ENCODE assay signal across 8 mouse cellular contexts in the genomic region with DNA sequence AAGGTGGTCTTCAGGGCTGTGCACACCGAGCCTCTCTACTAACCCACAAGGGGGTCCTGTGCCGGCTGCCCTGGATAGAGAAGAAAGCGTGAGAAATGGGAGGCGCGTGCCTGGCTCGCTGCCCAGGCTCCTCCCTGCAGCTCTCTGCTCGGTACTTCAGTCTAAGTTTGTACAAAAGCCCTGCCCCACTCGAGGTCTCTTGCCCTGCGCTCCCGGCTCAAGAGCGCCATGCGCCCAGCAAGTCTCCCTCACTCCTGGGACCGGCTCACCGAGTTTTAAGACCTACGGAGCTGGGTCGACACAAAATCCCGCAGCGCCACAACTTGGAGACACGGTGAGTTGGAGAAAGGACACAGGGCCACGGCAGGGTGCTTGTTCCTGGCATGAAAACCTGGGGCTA. TPM values are rescaled to one million over a fixed set of nuclear protein-coding genes. Genes with fewer than 3 reads are reported as not detected.
DNase-seq lines count a peak whose midpoint lies in the region; ATAC-seq and TF ChIP-seq lines count a peak whose summit lies in the region.

No protein-coding gene starts in this region.

- peak; percentile 67 for ATAC-seq in forebrain, embryonic 14.5 days
- 0 out of 2 replicates have a peak, but pooled peaks have one; percentile 8 for ATAC-seq in hindbrain, embryonic 15.5 days (ENCODE audit: low FRiP score, low read depth)
- no peak for ATAC-seq in liver, embryonic 11.5 days (replicated peaks; ENCODE audit: low FRiP score)
- no peak for ATAC-seq in midbrain, postnatal 0 days (ENCODE audit: low FRiP score)
- ATAC-seq in inflammation-experienced regulatory T-cells, adult 6 months = no peak
- ATAC-seq in erythroblast, adult 5-6 weeks (replicated peaks; ENCODE audit: low FRiP score, poor library complexity, severe bottlenecking) = no peak

- H3K4me1 ChIP-seq in CH12.LX (ENCODE audit: control insufficient read depth in 1 of 2, insufficient read depth in 2 of 2) = peaks cover 6 to 23% of the 10 kb centered on the region in 2 experiments
- H3K4me1 ChIP-seq in forebrain, embryonic 14.5 days (ENCODE audit: control insufficient read depth, insufficient read depth, low read length) = peaks cover 14% of the 10 kb centered on the region
- H3K4me1 ChIP-seq in hindbrain, embryonic 15.5 days (replicated peaks) = peaks cover 19% of the 10 kb centered on the region
- peaks cover 7% of the 10 kb centered on the region; the same call in 1 of the 2 replicates for H3K4me1 ChIP-seq in liver, embryonic 11.5 days (replicated peaks; ENCODE audit: control insufficient read depth, insufficient read depth, low read length)
- peaks cover 15% of the 10 kb centered on the region for H3K4me1 ChIP-seq in midbrain, postnatal 0 days (ENCODE audit: insufficient read depth, low read length)

- H3K9me3 ChIP-seq in CH12.LX (replicated peaks; ENCODE audit: low read length) = peaks cover 7% of the 10 kb centered on the region
- no peaks in the 10 kb centered on the region for H3K9me3 ChIP-seq in forebrain, embryonic 14.5 days (replicated peaks; ENCODE audit: control insufficient read depth, low read length)
- no peaks in the 10 kb centered on the region for H3K9me3 ChIP-seq in hindbrain, embryonic 15.5 days
- H3K9me3 ChIP-seq in liver, embryonic 11.5 days (ENCODE audit: control insufficient read depth, low read length) = no peaks in the 10 kb centered on the region
- no peaks in the 10 kb centered on the region for H3K9me3 ChIP-seq in midbrain, postnatal 0 days (ENCODE audit: low read length)

- H3K79me2 ChIP-seq in CH12.LX (replicated peaks; ENCODE audit: control insufficient read depth, extremely low read depth, insufficient read depth, poor library complexity, severe bottlenecking) = peaks cover 47% of the 10 kb centered on the region

- DNase-seq in CH12.LX (ENCODE audit: extremely low read depth) = peak; percentile 52
- peak; percentile 46 for DNase-seq in adipocyte (ENCODE audit: low spot score)
- DNase-seq in forebrain, embryonic 14.5 days (ENCODE audit: low spot score) = peak; percentile 74
- no peak for DNase-seq in liver, embryonic 11.5 days (ENCODE audit: low spot score)
- DNase-seq in midbrain, postnatal 0 days (ENCODE audit: low spot score) = peak; percentile 53

- H3K9ac ChIP-seq in CH12.LX (ENCODE audit: insufficient read depth, low read depth) = peak overlapping the region; percentile 86
- peak overlapping the region; percentile 50 for H3K9ac ChIP-seq in forebrain, embryonic 14.5 days (ENCODE audit: low read length)
- no peak overlapping the region for H3K9ac ChIP-seq in hindbrain, embryonic 15.5 days
- no peak overlapping the region for H3K9ac ChIP-seq in liver, embryonic 11.5 days (ENCODE audit: low read depth, low read length)
- H3K9ac ChIP-seq in midbrain, postnatal 0 days (replicated peaks; ENCODE audit: low read length, poor library complexity, severe bottlenecking) = peak overlapping the region; percentile 19; the same call in 1 of the 2 replicates

- TF ChIP-seq POLR2A in CH12.LX (IDR thresholded peaks at IDR 0.05; ENCODE audit: low read depth, low read length) = peak; percentile 76

- no peak for TF ChIP-seq RAD21 in CH12.LX (IDR thresholded peaks at IDR 0.05; ENCODE audit: low read depth, low read length)

- peaks cover 27 to 34% of the 10 kb centered on the region in 2 experiments for H3K36me3 ChIP-seq in CH12.LX (replicated peaks in 1 of 2; ENCODE audit: control insufficient read depth in 1 of 2, insufficient read depth in 1 of 2, low read length in 1 of 2)
- H3K36me3 ChIP-seq in forebrain, embryonic 14.5 days (ENCODE audit: control insufficient read depth, insufficient read depth, low read length) = no peaks in the 10 kb centered on the region
- H3K36me3 ChIP-seq in hindbrain, embryonic 15.5 days = no peaks in the 10 kb centered on the region
- H3K36me3 ChIP-seq in liver, embryonic 11.5 days (ENCODE audit: control insufficient read depth, insufficient read depth, low read length) = no peaks in the 10 kb centered on the region
- no peaks in the 10 kb centered on the region for H3K36me3 ChIP-seq in midbrain, postnatal 0 days (ENCODE audit: insufficient read depth, low read length)

- WGBS in forebrain, embryonic 14.5 days = under 1% methylated on average over 20 of the region's 20 CpGs
- WGBS in hindbrain, embryonic 15.5 days = 0% methylated on average over 20 of the region's 20 CpGs
- WGBS in liver, embryonic 11.5 days = under 1% methylated on average over 20 of the region's 20 CpGs
- WGBS in midbrain, postnatal 0 days = 3% methylated on average over 20 of the region's 20 CpGs

- dilution Hi-C loops in CH12.LX (cut with MboI; ENCODE audit: extremely low pct_ligation_motif_present, extremely low pct_unique_long_range_greater_than_20kb, low sequenced_read_pairs) = no loop called here

- peak overlapping the region; percentile 61 for H3K4me2 ChIP-seq in CH12.LX (ENCODE audit: insufficient read depth, low read depth, poor library complexity, severe bottlenecking)
- peak overlapping the region; percentile 59 for H3K4me2 ChIP-seq in forebrain, embryonic 14.5 days (ENCODE audit: low read length)
- H3K4me2 ChIP-seq in hindbrain, embryonic 15.5 days = peak overlapping the region; percentile 80
- H3K4me2 ChIP-seq in liver, embryonic 11.5 days = peak overlapping the region; percentile 81
- H3K4me2 ChIP-seq in midbrain, postnatal 0 days (ENCODE audit: low read depth, low read length, poor library complexity, severe bottlenecking) = peak overlapping the region; percentile 96

- no peak for TF ChIP-seq CTCF in CH12.LX (conservative IDR thresholded peaks at IDR 0.05 in 1 of 2, IDR thresholded peaks at IDR 0.05 in 1 of 2; ENCODE audit: low read depth in 2 of 2, low read length in 2 of 2)
- no peak for TF ChIP-seq CTCF in midbrain, postnatal 0 days (IDR thresholded peaks at IDR 0.05)

- H3K27ac ChIP-seq in CH12.LX (ENCODE audit: insufficient read depth, low read depth) = peak overlapping the region; percentile 88
- H3K27ac ChIP-seq in forebrain, embryonic 14.5 days (ENCODE audit: low read depth, low read length) = no peak overlapping the region
- no peak overlapping the region for H3K27ac ChIP-seq in hindbrain, embryonic 15.5 days (replicated peaks)
- H3K27ac ChIP-seq in liver, embryonic 11.5 days (ENCODE audit: low read depth, low read length) = no peak overlapping the region
- H3K27ac ChIP-seq in midbrain, postnatal 0 days (ENCODE audit: low read depth, low read length) = no peak overlapping the region

- no peak for TF ChIP-seq EP300 in CH12.LX (IDR thresholded peaks at IDR 0.05; ENCODE audit: low read length)

- H3K4me3 ChIP-seq in CH12.LX (replicated peaks in 1 of 3; ENCODE audit: low read depth in 2 of 3, low read length in 2 of 3, poor library complexity in 1 of 3) = peak overlapping the region; percentile 88 to 91 (median 89)
- H3K4me3 ChIP-seq in forebrain, embryonic 14.5 days (ENCODE audit: low read depth, low read length) = peak overlapping the region; percentile 39
- H3K4me3 ChIP-seq in hindbrain, embryonic 15.5 days = peak overlapping the region; percentile 43
- peak overlapping the region; percentile 46 for H3K4me3 ChIP-seq in liver, embryonic 11.5 days (ENCODE audit: low read depth, low read length)
- H3K4me3 ChIP-seq in midbrain, postnatal 0 days (ENCODE audit: low read depth, low read length) = peak overlapping the region; percentile 44

- in situ Hi-C loops in CH12.LX (cut with MboI; ENCODE audit: low pct_ligation_motif_present, low pct_unique_long_range_greater_than_20kb, low sequenced_read_pairs) = no loop called here

- no peaks in the 10 kb centered on the region for H3K27me3 ChIP-seq in CH12.LX (replicated peaks)
- H3K27me3 ChIP-seq in forebrain, embryonic 14.5 days (replicated peaks; ENCODE audit: control insufficient read depth, insufficient read depth, low read length) = peaks cover 34% of the 10 kb centered on the region
- H3K27me3 ChIP-seq in hindbrain, embryonic 15.5 days = peaks cover 45% of the 10 kb centered on the region
- peaks cover 58% of the 10 kb centered on the region for H3K27me3 ChIP-seq in liver, embryonic 11.5 days (replicated peaks; ENCODE audit: control insufficient read depth, insufficient read depth, low read length)
- H3K27me3 ChIP-seq in midbrain, postnatal 0 days (ENCODE audit: insufficient read depth, low read length) = peaks cover 26% of the 10 kb centered on the region

TF ChIP-seq in CH12.LX, 34 proteins besides CTCF, POLR2A, EP300 and RAD21 (continues in another document):
- TF ChIP-seq PAX5 (IDR thresholded peaks at IDR 0.05; ENCODE audit: low read length) (no peak), TBP (conservative IDR thresholded peaks at IDR 0.05; ENCODE audit: low read depth, low read length) (peak; percentile 69; the same call in 1 of the 2 replicates), JUN (IDR thresholded peaks at IDR 0.05; ENCODE audit: insufficient read depth, low read depth, low read length) (no peak)

RNA-seq across cellular contexts. Expression of a gene that starts 39.1 kb away (rescaled TPM):
- 1.3 and 2.8 TPM in 2 replicates for total RNA-seq in CH12.LX (2012; rRNA removed)
- total RNA-seq in CH12.LX (2014; rRNA removed) = 2.3 and 2.6 TPM in 2 replicates
- 3.1 and 3.5 TPM in 2 replicates for polyA plus RNA-seq in CH12.LX (2012; ENCODE audit: insufficient read length, low read depth)
- polyA plus RNA-seq in forebrain, embryonic 14.5 days (2014; fragmentation: Nextera tagmentation; extraction: Ambion mirVana) = 0.05 and 0.06 TPM in 2 replicates
- 0.40 and 0.59 TPM in 2 replicates for polyA plus RNA-seq in hindbrain, embryonic 15.5 days (2015; fragmentation: Nextera tagmentation; extraction: Ambion mirVana)
- polyA plus RNA-seq in liver, embryonic 11.5 days (2014; fragmentation: Nextera tagmentation; extraction: Ambion mirVana) = 0.29 and 0.31 TPM in 2 replicates
- 4.4 TPM in 2 replicates for total RNA-seq in midbrain, postnatal 0 days (2014; rRNA removed)
- 0.47 and 0.49 TPM in 2 replicates for polyA plus RNA-seq in midbrain, postnatal 0 days (2015; fragmentation: Nextera tagmentation; extraction: Ambion mirVana)
- under 1 TPM; 0.16 to 0.36 (median 0.33) TPM for polyA plus RNA-seq in inflammation-experienced regulatory T-cells, adult 6 months (2017; shearing (Covaris generic))
- 0.19 and 2.1 TPM in 2 replicates for total RNA-seq in erythroblast, adult 5-6 weeks (2015; ENCODE audit: low replicate concordance)
- total RNA-seq in erythroblast, adult 5-6 weeks (2017; ENCODE audit: low replicate concordance) = 0.43 and 0.98 TPM in 2 replicates

RNA-seq across cellular contexts. Expression of a gene that starts 39.2 kb away (rescaled TPM):
- 25.1 and 25.3 TPM in 2 replicates for total RNA-seq in CH12.LX (2012; rRNA removed)
- total RNA-seq in CH12.LX (2014; rRNA removed) = 13.2 and 17.7 TPM in 2 replicates
- 36.2 and 38.5 TPM in 2 replicates for polyA plus RNA-seq in CH12.LX (2012; ENCODE audit: insufficient read length, low read depth)
- polyA plus RNA-seq in forebrain, embryonic 14.5 days (2014; fragmentation: Nextera tagmentation; extraction: Ambion mirVana) = 1.5 and 1.8 TPM in 2 replicates
- 3.0 and 3.4 TPM in 2 replicates for polyA plus RNA-seq in hindbrain, embryonic 15.5 days (2015; fragmentation: Nextera tagmentation; extraction: Ambion mirVana)
- polyA plus RNA-seq in liver, embryonic 11.5 days (2014; fragmentation: Nextera tagmentation; extraction: Ambion mirVana) = 9.4 and 9.8 TPM in 2 replicates
- total RNA-seq in midbrain, postnatal 0 days (2014; rRNA removed) = 12.6 and 13.6 TPM in 2 replicates
- 3.2 and 3.7 TPM in 2 replicates for polyA plus RNA-seq in midbrain, postnatal 0 days (2015; fragmentation: Nextera tagmentation; extraction: Ambion mirVana)
- 1 to 10 TPM; 4.1 to 5.9 (median 5.0) TPM for polyA plus RNA-seq in inflammation-experienced regulatory T-cells, adult 6 months (2017; shearing (Covaris generic))
- total RNA-seq in erythroblast, adult 5-6 weeks (2015; ENCODE audit: low replicate concordance) = 4.8 and 6.5 TPM in 2 replicates
- total RNA-seq in erythroblast, adult 5-6 weeks (2017; ENCODE audit: low replicate concordance) = 4.2 and 7.0 TPM in 2 replicates

Comparison
In these comparisons a context has a peak if more than half of its experiments do, and no peak if none do; other contexts are left out.
1. H3K4me3 ChIP-seq: peak in every context shown above with its lines; median percentile 89 in CH12.LX; 46 in liver, embryonic 11.5 days; 44 in midbrain, postnatal 0 days; 43 in hindbrain, embryonic 15.5 days; 39 in forebrain, embryonic 14.5 days.
2. H3K9ac ChIP-seq: peak in CH12.LX (single experiment), forebrain, embryonic 14.5 days (single experiment) and midbrain, postnatal 0 days (single experiment); none in hindbrain, embryonic 15.5 days (single experiment) and liver, embryonic 11.5 days (single experiment).
3. ATAC-seq: peak in forebrain, embryonic 14.5 days (single experiment) and hindbrain, embryonic 15.5 days (single experiment); none in liver, embryonic 11.5 days (single experiment), midbrain, postnatal 0 days (single experiment), inflammation-experienced regulatory T-cells, adult 6 months (single experiment) and erythroblast, adult 5-6 weeks (single experiment).
4. Peak in every context shown above with its lines, with median percentiles within 50 percentile points of each other: H3K4me2 ChIP-seq.